30 mouse cellular contexts compared by ENCODE assay signal in the genomic region with DNA sequence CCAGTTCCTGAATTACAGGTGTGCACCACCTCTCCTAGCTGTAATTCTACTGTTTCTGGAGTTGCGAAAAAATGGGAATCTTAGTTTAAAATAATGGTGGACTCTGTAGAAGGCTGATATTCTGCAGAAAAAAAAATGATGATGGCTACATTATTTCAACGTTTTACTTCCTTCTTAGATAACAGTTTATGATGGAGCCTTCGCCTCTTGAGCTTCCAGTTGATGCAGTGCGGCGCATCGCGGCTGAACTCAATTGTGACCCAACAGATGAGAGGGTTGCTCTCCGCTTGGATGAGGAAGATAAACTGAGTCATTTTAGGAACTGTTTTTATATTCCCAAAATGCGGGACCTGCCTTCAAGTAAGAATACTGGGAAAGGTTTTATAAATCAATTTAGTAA. TPM values are rescaled to one million over a fixed set of nuclear protein-coding genes. Genes with fewer than 3 reads are reported as not detected.
"Had no signal": no experiment of that assay in that cellular context is flagged by ENCODE, and none has a peak within 500 bp of the region (broad histone marks: within the 10 kb centered on the region; RNA-seq: fewer than 3 reads in every experiment).

No protein-coding gene starts in this region.

- ATAC-seq: liver, embryonic 12.5 days; liver, postnatal 0 days; lung, postnatal 0 days; midbrain, embryonic 13.5 days; midbrain, embryonic 16.5 days had no signal

- H3K9ac ChIP-seq: limb, embryonic 12.5 days; limb, embryonic 13.5 days; limb, embryonic 15.5 days; liver, embryonic 12.5 days; liver, embryonic 13.5 days; liver, embryonic 14.5 days; liver, embryonic 15.5 days; liver, postnatal 0 days; lung, embryonic 14.5 days; lung, embryonic 15.5 days; midbrain, embryonic 12.5 days; midbrain, embryonic 13.5 days; neural tube, embryonic 12.5 days had no signal

- H3K36me3 ChIP-seq: limb, embryonic 10.5 days; limb, embryonic 12.5 days; limb, embryonic 13.5 days; limb, embryonic 15.5 days; liver, embryonic 12.5 days; liver, embryonic 13.5 days; liver, embryonic 15.5 days; lung, embryonic 15.5 days; midbrain, embryonic 10.5 days; midbrain, embryonic 12.5 days; midbrain, embryonic 13.5 days; neural tube, embryonic 12.5 days had no signal

- H3K27me3 ChIP-seq: limb, embryonic 12.5 days; limb, embryonic 13.5 days; limb, embryonic 15.5 days; liver, embryonic 12.5 days; liver, embryonic 13.5 days; liver, embryonic 15.5 days; lung, embryonic 15.5 days; megakaryocyte, embryonic 14.5 days; midbrain, embryonic 12.5 days; midbrain, embryonic 13.5 days; neural tube, embryonic 12.5 days had no signal

- H3K4me1 ChIP-seq: limb, embryonic 10.5 days; limb, embryonic 12.5 days; limb, embryonic 13.5 days; limb, embryonic 15.5 days; liver, embryonic 12.5 days; liver, embryonic 13.5 days; liver, embryonic 15.5 days; lung, embryonic 15.5 days; megakaryocyte, embryonic 14.5 days; midbrain, embryonic 10.5 days; midbrain, embryonic 12.5 days; midbrain, embryonic 13.5 days; neural tube, embryonic 12.5 days had no signal

- H3K27ac ChIP-seq: limb, embryonic 10.5 days; limb, embryonic 12.5 days; limb, embryonic 13.5 days; limb, embryonic 15.5 days; liver, embryonic 12.5 days; liver, embryonic 13.5 days; liver, embryonic 14.5 days; liver, embryonic 15.5 days; lung, embryonic 15.5 days; macrophage; midbrain, embryonic 10.5 days; midbrain, embryonic 12.5 days; midbrain, embryonic 13.5 days; neural tube, embryonic 12.5 days had no signal

- DNase-seq: left cerebral cortex, postnatal 4 days; liver; liver, embryonic 13.5 days; liver, postnatal 0 days; lung, adult 18-20 months; lung, adult 2 months; lung, embryonic 14.5 days; lung, postnatal 10 days; lung, postnatal 14 days; lung, postnatal 36 days; lung, postnatal 4 days; midbrain, embryonic 14.5 days had no signal

- H3K4me2 ChIP-seq: limb, embryonic 12.5 days; limb, embryonic 13.5 days; limb, embryonic 15.5 days; liver, embryonic 11.5 days; liver, embryonic 12.5 days; liver, embryonic 13.5 days; liver, embryonic 15.5 days; lung, embryonic 14.5 days; lung, embryonic 15.5 days; midbrain, embryonic 12.5 days; midbrain, embryonic 13.5 days; neural tube, embryonic 12.5 days had no signal

- H3K4me3 ChIP-seq: limb, embryonic 10.5 days; limb, embryonic 12.5 days; limb, embryonic 13.5 days; limb, embryonic 15.5 days; liver, embryonic 12.5 days; liver, embryonic 13.5 days; liver, embryonic 15.5 days; lung, embryonic 15.5 days; megakaryocyte, embryonic 14.5 days; midbrain, embryonic 10.5 days; midbrain, embryonic 12.5 days; midbrain, embryonic 13.5 days; myocyte; neural tube, embryonic 12.5 days had no signal

- H3K9me3 ChIP-seq: limb, embryonic 10.5 days; limb, embryonic 12.5 days; limb, embryonic 13.5 days; limb, embryonic 15.5 days; liver, embryonic 12.5 days; liver, embryonic 15.5 days; lung, embryonic 15.5 days; megakaryocyte, embryonic 14.5 days; midbrain, embryonic 10.5 days; midbrain, embryonic 12.5 days; midbrain, embryonic 13.5 days; neural tube, embryonic 12.5 days had no signal

RNA-seq across cellular contexts. Expression of gene Kynu, which starts 7.7 kb away (rescaled TPM):
- polyA plus RNA-seq: myocyte had no signal
